Mouse (Mus musculus) inflammation-experienced regulatory T-cells, adult 6 months (primary cell): ENCODE measurements at regions not wholly inside any gene's neighbourhood (a gene's known extent, or its start where the extent isn't known, plus 50 kb on each side); places are given as distances from the start of the nearest gene placed in this dataset.

Experiments
- ATAC-seq: one replicate; pipeline ENCODE4 v1.8.0; 2017

DNA sequence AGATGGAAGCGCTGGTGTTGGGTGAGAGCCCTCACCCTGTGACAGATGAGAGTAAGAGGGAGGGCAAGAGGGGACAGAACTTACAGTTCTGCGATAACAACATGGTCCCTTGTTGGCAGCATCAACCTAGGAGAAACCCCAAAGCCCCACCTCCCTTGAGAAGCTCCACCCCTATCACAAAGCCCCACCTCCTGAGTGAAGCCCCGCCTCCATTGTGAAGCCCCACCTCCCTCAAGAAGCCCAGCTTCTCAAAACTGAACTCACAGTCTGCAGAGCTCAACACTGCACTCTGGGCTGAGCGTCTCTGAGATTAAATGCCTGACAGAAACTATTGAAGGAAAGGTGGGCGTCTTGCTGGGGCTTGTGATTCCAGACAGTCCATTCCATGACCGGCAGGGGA is 131.6 kb downstream of the Cryba4 start:
- ATAC-seq: no peak

DNA sequence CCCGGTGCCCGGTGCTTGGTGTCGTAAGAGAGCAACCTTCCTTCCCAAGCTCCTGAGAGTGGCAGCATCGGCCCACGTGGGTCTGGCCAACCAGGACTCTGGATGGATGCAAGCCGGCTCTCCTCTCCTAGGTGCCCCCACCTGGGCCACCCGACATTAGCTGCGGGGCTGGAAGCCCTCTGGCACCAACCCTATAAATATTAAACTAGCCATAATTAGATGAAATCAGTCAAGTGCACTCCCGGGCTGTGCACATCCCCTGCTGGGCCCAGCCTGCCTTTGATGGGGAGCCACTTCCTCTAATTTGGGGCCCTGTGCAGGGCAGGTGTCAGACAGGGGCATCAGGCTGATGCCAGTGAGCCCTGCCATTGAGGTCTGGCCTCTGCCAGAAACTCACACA is 130.8 kb downstream of the Cryba4 start:
- no peak for ATAC-seq

DNA sequence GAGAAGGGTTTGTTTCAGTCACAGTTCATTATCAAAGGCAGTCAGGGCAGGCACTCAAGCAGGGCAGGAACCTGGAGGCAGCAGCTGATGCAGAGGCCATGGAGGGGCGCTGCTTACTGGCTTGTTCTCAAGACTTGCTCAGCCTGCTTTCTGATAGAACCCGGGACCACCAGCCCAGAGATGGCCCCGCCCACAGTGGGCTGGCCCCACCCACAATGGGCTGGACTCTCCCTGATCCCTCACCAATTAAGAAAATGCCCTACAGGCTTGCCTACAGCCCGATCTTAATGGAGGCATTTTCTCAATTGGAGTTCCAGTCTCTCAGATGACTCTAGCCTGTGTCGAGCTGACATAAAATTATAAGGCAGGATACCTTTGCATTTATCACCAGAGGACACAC is 129.7 kb downstream of the Cryba4 start:
- no peak for ATAC-seq

DNA sequence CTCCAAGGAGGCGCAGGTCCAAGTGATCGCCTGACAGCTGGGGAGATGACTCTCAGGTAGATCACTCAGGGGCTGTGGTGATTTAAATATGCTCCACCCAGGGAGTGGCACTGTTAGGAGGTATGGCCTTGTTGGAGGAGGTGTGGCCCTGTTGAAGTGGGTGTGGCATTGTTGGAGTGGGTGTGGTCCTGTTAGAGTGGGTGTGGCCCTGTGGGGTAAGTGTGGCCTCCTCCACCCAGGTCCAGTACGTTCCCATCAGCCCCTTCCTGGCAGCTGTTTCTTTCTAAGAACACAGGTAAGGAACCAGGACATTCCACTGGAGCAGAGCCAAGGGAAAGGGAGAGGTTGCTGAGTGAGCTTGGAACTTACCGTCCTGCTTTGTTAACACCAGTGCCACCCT is 125.1 kb downstream of the Cryba4 start:
- ATAC-seq: no peak

DNA sequence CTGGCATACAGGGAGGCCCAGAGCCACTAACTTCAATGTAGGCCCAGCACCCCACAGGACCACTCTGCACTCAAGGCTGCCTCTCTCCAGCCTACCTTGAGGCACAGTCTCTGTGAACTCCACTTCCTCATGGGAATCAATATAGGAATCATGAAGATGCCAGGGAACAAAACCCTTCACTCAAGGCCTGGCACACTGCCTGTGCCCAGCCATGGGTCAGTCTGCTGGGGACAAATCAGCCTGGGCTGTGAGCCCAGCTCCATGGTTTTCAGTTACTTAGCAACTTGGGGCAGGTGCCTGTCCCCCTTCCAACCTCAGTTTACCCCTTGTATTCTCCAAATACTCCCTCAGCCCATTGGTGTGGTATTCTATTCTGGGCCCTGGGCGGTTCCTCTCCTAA is 119.6 kb downstream of the Cryba4 start:
- no peak for ATAC-seq

DNA sequence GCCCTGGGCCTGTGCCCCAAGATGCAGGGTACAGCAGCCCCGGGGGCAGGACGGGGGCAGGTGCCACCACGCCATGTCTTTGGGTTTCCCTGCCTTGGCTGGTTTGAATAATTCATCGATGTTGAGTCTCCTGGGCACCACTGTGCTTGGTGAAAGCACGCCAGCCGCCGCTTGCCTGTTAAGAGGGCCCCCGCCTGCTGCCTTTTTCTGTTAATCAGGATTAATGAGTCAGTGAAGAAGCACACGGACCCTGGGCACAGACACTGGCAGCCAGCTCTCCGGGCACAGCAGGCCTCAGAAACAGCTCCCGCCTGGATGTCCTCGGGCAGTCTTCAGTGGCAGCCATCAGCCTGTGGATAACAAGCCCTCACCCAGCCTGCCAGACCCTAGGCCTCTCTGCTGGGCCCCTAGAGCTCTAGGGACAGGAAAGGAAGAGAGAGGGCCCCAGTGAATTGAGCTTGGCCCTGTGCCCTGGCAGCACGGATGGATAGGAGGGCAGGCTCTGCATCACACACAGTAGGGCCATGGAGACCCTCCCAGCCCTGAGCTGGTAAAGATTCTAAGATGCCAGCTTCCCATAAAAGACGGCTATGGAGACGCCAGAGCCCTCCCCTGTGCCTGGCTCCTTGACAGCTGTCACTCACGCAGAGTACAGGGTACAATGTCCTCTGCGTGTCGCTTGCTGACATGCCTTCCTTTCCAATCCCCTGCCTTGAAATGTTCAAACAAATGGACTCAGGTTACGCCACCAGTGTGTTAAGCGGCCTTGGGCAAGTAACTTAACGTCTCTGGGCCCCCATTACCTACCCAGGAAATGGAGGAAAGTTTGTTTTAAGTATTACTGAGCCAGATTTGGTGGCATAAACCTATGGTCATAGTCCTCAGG is 118.4 kb downstream of the Cryba4 start:
- ATAC-seq: no peak

DNA sequence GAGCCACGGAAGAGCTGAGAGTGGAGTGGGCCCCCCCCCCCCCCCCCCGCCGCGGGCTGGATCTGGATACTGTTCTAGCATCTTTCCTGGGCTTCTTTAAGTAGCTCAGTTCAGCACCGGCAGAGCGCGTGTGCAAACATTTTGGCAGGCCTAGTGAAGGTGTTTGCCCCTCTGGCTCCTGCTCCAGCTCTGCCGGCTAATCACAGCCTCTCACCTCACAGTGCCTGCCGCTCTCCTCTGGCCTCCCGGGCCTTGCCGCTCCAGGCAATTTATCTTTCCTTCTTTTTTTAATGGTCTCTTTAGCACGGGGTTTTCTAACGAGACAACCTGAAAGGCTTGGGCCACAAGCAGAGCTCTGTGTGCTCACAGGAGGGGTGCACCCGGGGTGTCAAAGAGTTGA is 115.7 kb downstream of the Cryba4 start:
- no peak for ATAC-seq

DNA sequence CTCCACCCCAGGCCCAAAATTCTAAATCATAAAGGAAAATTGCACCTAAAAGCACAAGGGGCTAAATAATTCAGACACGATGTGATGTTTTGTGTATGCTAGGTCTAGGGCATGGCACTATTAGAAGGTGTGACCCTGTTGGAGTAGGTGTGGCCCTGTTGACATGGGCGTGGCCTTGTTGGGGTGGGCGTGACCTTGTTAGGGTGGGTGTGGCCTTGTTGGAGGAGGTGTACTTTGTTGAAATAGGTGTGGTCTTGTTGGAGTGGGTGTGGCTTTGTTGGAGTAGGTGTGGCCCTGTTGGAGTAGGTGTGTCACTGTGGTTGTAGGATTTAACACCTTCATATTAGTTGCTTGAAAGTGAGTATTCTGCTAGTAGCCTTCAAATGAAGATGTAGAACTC is 114.1 kb downstream of the Cryba4 start:
- no peak for ATAC-seq

DNA sequence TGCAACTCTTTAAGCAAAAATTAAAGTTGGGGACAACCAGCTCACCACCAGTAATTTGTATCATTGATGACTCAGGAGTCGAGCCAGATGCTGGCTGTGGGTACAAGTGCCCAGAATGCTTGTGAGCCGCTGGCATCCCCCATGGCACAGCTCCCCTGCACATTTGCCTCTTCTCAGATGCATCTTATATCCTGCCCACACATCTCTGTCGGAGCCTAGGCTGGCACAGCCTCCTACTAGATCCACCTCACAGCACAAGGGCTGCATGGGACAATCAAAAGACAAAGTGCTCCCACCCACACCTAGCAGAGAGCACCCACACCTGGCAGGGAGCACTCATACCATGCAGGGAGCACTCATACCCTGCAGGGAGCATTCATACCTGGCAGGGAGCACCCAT is 109.6 kb downstream of the Cryba4 start:
- ATAC-seq: no peak

DNA sequence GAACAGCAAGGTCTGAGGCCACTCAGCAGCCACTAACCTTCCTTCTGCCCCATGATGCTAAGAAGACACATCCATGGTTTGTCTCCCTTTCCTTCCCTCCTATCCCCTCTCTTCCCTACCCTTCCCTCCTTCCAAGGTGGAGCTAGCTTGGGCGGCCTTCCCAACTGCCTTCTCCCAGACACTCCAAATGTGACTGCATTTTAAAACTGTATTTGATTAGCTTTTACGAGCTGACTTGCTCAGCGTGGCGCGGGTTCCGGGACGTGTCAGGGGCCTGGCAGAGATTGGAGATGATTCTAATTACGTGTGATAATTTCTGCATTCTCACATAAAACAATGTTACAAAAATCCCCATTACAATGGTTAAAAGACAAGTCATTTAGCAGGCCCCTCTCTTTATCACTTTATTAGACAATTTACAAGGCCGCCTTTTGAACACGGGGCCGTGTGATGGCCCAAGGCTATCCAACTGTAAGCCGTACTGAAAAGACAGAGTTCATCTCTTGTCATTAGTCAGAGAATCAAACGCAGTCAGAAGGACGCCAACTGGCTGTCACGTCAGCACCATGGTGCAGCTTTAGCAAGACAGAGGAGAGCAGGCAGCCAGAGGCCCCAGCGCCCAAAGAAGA is 108.2 kb downstream of the Cryba4 start:
- ATAC-seq: no peak

DNA sequence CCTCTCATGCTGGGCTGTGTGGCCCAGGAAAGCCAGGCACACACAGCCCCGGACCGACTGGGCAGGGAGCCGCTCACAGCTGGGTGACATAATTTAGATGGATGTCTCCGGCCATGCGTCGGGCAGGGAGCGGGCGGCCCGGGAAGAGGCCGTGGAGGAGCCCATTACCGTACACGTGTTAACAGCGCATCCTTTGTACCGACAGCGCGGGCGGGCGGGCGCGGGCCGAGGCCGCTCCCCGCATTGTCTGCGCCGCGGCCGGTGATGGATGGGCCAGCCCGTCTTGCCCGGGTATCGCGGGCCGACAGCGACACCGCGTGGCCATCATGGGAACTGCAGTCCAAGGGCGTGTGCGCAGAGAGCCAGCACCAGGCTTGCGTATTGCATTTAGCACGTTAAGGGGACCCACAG is 98.6 kb downstream of the Cryba4 start:
- ATAC-seq: no peak

DNA sequence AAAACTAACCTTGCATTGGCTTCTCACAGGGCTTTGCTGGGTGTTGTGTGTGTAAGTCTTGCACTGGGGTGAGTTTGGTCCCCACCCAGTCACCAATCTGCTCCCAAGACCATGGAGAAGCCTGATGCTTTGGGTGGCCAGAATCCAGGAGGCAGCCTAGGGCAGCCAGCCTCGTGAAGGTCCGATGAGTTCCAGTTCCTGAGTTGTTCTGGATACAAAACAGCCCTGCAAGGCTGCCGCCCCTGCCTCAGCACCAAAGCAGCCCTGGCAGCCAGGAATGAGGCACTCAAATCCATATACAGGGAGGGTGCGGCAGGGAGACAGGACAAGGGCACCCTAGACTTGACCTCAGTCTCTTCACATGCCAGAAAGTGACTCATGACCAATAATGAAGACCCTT is 97.7 kb downstream of the Cryba4 start:
- no peak for ATAC-seq

DNA sequence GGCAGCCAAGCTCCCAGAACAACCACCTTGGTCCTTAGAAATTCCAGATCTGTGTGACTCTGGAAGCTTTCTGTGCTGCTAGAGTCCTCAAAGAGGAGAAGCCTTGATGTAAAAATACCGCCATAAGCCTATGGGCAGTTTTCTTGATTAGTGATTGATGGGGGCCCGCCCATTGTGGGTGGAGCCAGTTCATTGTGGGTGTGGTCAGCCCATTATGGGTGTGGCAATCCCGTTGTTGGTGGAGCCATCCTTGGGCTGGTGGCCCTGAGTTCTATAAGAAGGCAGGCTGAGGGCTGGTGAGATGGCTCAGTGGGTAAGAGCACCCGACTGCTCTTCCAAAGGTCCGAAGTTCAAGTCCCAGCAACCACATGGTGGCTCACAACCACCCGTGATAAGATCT is 97.3 kb downstream of the Cryba4 start:
- ATAC-seq: no peak

DNA sequence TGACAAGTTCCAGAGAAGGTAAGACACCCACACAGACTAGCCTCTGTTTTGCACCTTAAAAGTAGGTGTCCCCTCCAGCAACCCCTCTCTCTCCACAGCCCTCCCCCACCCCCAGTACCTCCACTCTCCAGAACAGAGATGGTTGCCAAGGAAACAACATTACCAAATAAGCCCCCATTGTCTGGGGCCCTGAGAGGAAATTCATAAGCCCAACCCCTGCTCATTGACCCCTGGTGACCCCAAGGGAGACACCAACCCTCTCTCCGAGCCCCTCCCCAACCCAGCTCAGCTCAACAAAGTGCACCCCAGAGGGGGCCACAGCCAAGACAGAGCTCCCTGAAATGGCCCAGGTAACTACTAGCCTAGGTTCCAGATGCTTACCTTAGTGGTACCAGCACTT is 96.3 kb downstream of the Cryba4 start:
- ATAC-seq: no peak

DNA sequence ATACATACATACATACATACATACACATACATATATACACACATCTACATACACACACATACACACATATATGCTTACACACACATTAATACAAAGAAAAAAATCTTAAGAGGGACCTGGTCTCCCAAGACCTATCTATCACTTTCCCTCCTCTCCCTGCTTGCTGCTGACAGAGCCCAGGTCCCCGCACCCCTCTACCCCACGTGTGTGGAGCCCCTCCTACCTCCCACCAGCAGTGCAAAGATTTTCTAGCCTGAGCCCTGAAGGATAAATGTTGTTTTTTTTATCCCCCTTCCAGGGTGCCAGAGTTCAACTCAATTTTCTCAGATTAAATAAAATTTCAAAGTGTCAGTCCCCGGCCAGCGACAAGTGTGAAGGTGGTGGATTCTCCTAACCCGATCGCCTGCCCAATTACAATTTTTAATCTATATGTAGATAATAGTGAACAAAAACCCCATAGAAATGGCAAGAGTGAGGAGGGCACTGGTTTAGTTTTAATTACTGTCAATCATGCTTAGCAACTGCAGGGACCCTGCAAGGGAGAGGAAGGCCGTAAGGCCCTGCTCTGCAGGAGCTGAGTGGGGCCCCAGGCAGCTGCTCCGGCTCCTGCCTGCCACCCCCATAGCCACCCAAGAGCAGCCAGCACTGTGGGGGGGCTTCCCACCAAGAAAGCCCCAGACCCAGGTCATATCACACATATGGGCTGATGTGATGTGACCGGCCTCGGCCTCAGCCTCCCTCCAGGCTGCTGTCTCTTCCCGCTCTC is 85.7 kb downstream of the Cryba4 start:
- ATAC-seq: no peak

DNA sequence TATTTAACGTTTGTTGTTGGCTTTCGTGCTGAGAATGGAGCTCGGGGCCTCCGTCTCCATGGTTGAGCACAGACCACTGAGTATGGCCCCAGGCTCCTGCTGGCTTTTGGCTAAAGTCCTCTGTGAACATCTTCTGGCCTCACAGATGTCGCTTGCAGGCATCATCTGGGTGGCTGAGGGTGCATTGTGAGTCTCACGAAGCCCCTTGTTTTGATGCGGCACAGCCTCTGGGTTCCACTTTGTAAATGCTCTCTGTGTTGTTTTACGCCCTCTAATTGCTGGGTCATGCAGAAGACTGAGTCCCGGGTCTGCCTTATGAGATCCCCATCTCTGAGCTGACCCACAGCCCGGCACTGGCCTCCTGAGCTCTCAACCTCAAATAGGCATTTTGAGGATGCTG is 84.5 kb downstream of the Cryba4 start:
- ATAC-seq: no peak

DNA sequence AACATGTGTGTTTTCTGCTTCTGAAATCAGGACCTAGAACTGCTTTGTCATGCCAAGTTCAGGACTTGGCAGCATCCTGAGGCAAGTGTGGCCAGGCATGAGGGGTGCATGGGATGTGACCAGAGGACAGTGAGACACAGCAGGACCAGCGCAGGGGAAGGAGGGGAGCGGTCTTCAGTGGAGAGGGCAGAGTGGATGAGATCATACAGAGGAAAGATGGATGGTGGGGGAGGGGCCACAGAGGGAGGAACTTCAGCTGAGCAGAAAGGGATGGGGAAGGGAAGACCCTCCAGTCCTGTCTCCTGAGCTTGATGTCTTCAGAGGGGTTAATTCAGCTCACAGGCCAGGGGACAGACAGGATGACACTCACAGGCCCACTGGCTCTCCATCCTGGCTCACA is 81.0 kb downstream of the Cryba4 start:
- ATAC-seq: no peak

DNA sequence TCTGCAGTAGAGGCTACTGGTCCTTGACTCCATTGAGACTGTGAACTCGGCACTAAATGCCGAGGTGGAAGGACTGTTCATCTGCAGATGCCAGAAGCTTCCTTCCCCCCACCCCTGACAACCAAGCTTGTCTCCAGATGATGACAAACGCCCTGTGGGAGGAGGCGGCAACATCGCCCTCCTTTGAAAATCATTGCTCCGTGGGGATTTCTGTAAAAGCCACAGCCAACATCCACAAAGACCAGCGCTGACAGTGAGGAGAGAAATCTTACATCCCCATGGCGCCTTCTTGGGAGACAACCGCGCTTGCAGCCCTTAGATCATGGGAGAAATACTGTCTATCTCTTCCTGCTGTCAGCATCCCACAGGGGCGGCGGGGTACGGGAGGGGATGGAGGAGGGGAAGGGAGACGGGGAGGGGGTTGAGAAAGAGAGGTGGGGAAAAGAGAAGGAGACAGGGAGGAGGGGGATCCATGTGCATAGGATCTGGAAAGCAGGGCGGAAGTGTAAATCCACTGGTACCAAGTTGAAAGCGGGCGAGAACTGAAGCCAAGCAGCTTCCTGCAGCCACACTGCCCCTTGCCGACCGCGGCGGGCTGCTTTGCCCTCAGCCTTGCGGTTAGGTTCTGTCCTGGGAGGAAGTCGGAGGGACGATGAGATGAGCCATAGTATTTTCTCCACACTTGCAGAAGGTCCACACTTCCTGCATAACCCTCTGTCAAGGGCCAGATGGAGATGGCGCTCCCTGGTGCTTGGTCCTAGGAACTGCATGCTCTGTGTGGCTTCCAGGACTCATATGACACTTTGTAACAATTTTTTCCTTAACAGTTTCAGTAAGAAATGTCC is 72.9 kb downstream of the Cryba4 start:
- no peak for ATAC-seq

DNA sequence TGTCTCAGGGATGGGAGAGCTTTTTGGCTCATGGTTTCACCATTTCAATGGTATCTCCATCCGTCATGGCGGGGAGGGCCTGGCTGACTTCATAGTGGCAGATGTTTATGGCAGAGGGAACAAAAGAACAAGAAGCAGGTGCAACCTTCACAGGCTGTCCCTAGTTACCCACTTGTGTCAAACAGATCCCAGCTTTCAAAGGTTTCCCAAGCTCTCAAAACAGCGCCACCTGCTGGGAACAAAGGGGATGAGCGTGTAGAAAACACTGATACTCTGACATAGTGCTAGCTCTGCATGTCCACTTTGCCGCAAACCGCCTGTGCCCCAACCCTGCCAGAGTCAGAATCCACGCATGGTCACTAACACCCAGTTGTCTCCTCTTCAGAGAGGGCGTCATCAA is 69.5 kb downstream of the Cryba4 start:
- ATAC-seq: no peak

DNA sequence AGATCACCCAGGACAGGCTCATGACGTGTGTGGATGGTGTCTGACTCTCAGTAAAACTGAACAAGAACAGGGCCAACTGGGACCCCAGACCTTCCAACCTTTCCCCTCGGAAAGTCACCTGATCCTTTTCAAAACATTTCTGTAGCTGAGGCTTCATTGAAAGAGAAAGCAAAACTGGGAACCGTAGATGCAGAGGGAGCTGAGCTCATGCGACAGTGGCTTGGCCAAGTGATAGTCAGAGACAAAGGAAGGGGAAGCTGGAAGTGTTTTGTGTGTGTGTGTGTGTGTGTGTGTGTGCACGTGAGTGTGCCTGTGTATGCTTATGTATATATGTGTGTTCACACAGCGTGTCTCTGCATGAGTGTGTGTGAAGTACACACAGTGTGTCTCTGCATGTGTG is 56.7 kb downstream of the Cryba4 start:
- ATAC-seq: no peak
